Mouse (Mus musculus) CH12.LX (cell line): ENCODE measurements around the gene Rtp1. TPM values are rescaled to one million over a fixed set of nuclear protein-coding genes. Genes with fewer than 3 reads are reported as not detected.

Experiments
- DNase-seq: peaks from one replicate; pipeline ENCODE4 v3.0.0-alpha.2; 2013; ENCODE audit errors: extremely low read depth
- H3K27ac ChIP-seq: 2 replicates; pipeline ENCODE4 v1.5.1; 2012; ENCODE audit warnings: low read depth, mild to moderate bottlenecking, control low read depth, moderate library complexity; ENCODE audit not compliant: insufficient read depth
- H3K27me3 ChIP-seq: replicated peaks from 2 replicates; pipeline ENCODE3; 2012; ENCODE audit warnings: inconsistent platforms
- H3K36me3 ChIP-seq, 2 experiments: replicated peaks in 1 of 2; 2 replicates each; pipeline versions ENCODE3 to v1.6.1; 2012; ENCODE audit warnings: inconsistent platforms in 1 of 2, low read length in 1 of 2, mild to moderate bottlenecking in 1 of 2, mixed read lengths in 1 of 2, moderate library complexity in 1 of 2; ENCODE audit not compliant: control insufficient read depth in 1 of 2, insufficient read depth in 1 of 2
- H3K4me1 ChIP-seq, 2 experiments: 2 replicates each; pipeline ENCODE4 v1.6.1; 2012; ENCODE audit warnings: inconsistent platforms in 1 of 2, moderate library complexity in 1 of 2; ENCODE audit not compliant: insufficient read depth in 2 of 2, control insufficient read depth in 1 of 2
- H3K4me2 ChIP-seq: 2 replicates; pipeline ENCODE4 v1.6.1; 2012; ENCODE audit warnings: low read depth, mild to moderate bottlenecking, control low read depth; ENCODE audit not compliant: poor library complexity, insufficient read depth, severe bottlenecking
- H3K4me3 ChIP-seq, 3 experiments: fragments of 150-350 bp in 1 of 3; sonication (generic) in 1 of 3; replicated peaks in 1 of 3; 2 replicates each; pipeline versions ENCODE3 to v1.5.1; 2011 to 2012; ENCODE audit warnings: low read depth in 2 of 3, low read length in 2 of 3, mild to moderate bottlenecking in 2 of 3, moderate library complexity in 2 of 3, control low read depth in 1 of 3, improper control_type of control experiment in 1 of 3, inconsistent platforms in 1 of 3, mixed read lengths in 1 of 3; ENCODE audit not compliant: poor library complexity in 1 of 3
- H3K79me2 ChIP-seq: replicated peaks from 2 replicates; pipeline ENCODE4 v1.6.1; 2012; ENCODE audit warnings: mild to moderate bottlenecking, moderate library complexity; ENCODE audit not compliant: control insufficient read depth, poor library complexity, insufficient read depth, severe bottlenecking; ENCODE audit errors: extremely low read depth
- H3K9ac ChIP-seq: 2 replicates; pipeline ENCODE4 v1.6.1; 2012; ENCODE audit warnings: low read depth, mild to moderate bottlenecking, control low read depth, moderate library complexity; ENCODE audit not compliant: insufficient read depth
- H3K9me3 ChIP-seq: replicated peaks from 2 replicates; pipeline ENCODE3; 2012; ENCODE audit warnings: low read length, inconsistent platforms, mixed read lengths
- CTCF ChIP-seq, 2 experiments: IDR thresholded peaks in 1 of 2; conservative IDR thresholded peaks in 1 of 2; 2 replicates each; pipeline ENCODE4 v1.5.1; 2011 to 2012; ENCODE audit warnings: low read depth in 2 of 2, low read length in 2 of 2, improper control_type of control experiment in 1 of 2, inconsistent platforms in 1 of 2, mild to moderate bottlenecking in 1 of 2, moderate library complexity in 1 of 2
- E2F4 ChIP-seq: IDR thresholded peaks from 2 replicates; pipeline ENCODE4 v1.6.1; 2011; ENCODE audit warnings: low read depth, low read length, improper control_type of control experiment; ENCODE audit not compliant: insufficient replicate concordance
- EP300 ChIP-seq: IDR thresholded peaks from 2 replicates; pipeline ENCODE4 v1.6.1; 2011; ENCODE audit warnings: low read length, improper control_type of control experiment
- ETS1 ChIP-seq: conservative IDR thresholded peaks from 2 replicates; pipeline ENCODE4 v1.6.1; 2012; ENCODE audit warnings: low read depth, mild to moderate bottlenecking, inconsistent platforms, low read length, improper control_type of control experiment, moderate library complexity
- KAT2A ChIP-seq: IDR thresholded peaks from 2 replicates; pipeline ENCODE4 v1.6.1; 2012; ENCODE audit warnings: low read length, improper control_type of control experiment, inconsistent platforms; ENCODE audit not compliant: insufficient replicate concordance
- MAX ChIP-seq: IDR thresholded peaks from 2 replicates; pipeline ENCODE4 v1.6.1; 2011; ENCODE audit warnings: low read length, improper control_type of control experiment
- MXI1 ChIP-seq: IDR thresholded peaks from 2 replicates; pipeline ENCODE4 v1.6.1; 2011; ENCODE audit warnings: mild to moderate bottlenecking, low read depth, low read length, improper control_type of control experiment
- RAD21 ChIP-seq: IDR thresholded peaks from 2 replicates; pipeline ENCODE4 v1.6.1; 2011; ENCODE audit warnings: low read depth, mild to moderate bottlenecking, low read length, improper control_type of control experiment, moderate library complexity
- SIN3A ChIP-seq: IDR thresholded peaks from 2 replicates; pipeline ENCODE4 v1.6.1; 2012; ENCODE audit warnings: low read length, improper control_type of control experiment, inconsistent platforms
- SMC3 ChIP-seq: IDR thresholded peaks from 2 replicates; pipeline ENCODE4 v1.6.1; 2011; ENCODE audit warnings: low read depth, low read length, improper control_type of control experiment
- TBP ChIP-seq: conservative IDR thresholded peaks from 2 replicates; pipeline ENCODE4 v1.6.1; 2011; ENCODE audit warnings: low read depth, low read length, improper control_type of control experiment
- TCF12 ChIP-seq: IDR thresholded peaks from 2 replicates; pipeline ENCODE4 v1.6.1; 2014; ENCODE audit warnings: low read depth, mild to moderate bottlenecking, inconsistent platforms, low read length, improper control_type of control experiment
- USF1 ChIP-seq: IDR thresholded peaks from 2 replicates; pipeline ENCODE4 v1.6.1; 2014; ENCODE audit warnings: low read depth, mild to moderate bottlenecking, inconsistent platforms, low read length, improper control_type of control experiment
- USF2 ChIP-seq: conservative IDR thresholded peaks from 2 replicates; pipeline ENCODE4 v1.6.1; 2011; ENCODE audit warnings: low read depth, low read length, improper control_type of control experiment
- ZKSCAN1 ChIP-seq: IDR thresholded peaks from 2 replicates; pipeline ENCODE4 v1.6.1; 2012; ENCODE audit warnings: low read depth, inconsistent platforms, low read length, improper control_type of control experiment, borderline replicate concordance
- dilution Hi-C: fragments of 300-500 bp; cut with MboI; formaldehyde crosslinking; loops from 2 replicates; pipeline ENCODE4 v1.14.3; 2020; ENCODE audit warnings: low sequenced_read_pairs; ENCODE audit not compliant: extremely low pct_unique_long_range_greater_than_20kb, extremely low pct_ligation_motif_present
- in situ Hi-C: fragments of 300-500 bp; cut with MboI; formaldehyde crosslinking; loops from 3 replicates; pipeline ENCODE4 v1.14.3; 2019; ENCODE audit warnings: low sequenced_read_pairs, low pct_ligation_motif_present, low pct_unique_long_range_greater_than_20kb, mixed read lengths
- polyA plus RNA-seq: library from polyadenylated mRNA; unstranded; fragments of >175 nt; gene quantifications from 2 replicates; pipeline ENCODE4 v1.2.1, GENCODE M21; 2012; ENCODE audit warnings: low read depth; ENCODE audit not compliant: insufficient read length
- total RNA-seq, 2 experiments: library from RNA; depleted of rRNA; stranded (reverse); fragments of 300-350 nt in 1 of 2; fragments of >200 nt in 1 of 2; gene quantifications; 2 replicates each; pipeline ENCODE4 v1.2.3; 2012 to 2014

Rtp1 gene
- total and polyA plus RNA-seq, 3 experiments, result not detected

DNA sequence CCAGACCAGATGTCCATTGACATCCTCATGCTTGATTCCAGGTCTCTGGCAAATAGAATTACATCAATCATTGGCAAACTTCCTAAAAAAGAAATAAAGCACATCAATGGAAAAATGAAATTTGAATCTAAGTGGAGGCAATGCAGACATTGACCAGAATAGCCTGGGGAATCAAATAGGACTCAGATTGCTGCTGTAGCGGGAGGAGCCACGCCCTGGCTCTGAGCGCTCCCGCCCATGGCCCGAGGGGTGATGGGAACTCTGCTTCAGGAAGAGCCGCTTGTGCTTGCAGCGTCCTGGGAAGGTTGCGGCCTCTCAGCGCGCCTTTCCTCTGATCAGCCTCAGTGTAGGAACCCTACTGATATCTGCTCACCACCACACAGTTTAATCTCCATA lies 12.7 kb upstream of the Rtp1 start:
- H3K79me2 ChIP-seq, result no peaks in the 10 kb centered on the region
- DNase-seq, result no peak
- no peak overlapping the region for H3K4me3 ChIP-seq
- in situ Hi-C loops (no loop called here), dilution Hi-C loops (no loop called here)
- no peaks in the 10 kb centered on the region for H3K36me3 ChIP-seq
- TF ChIP-seq MXI1 (no peak), ZKSCAN1 (no peak), EP300 (no peak), USF1 (no peak), CTCF (conservative IDR thresholded peaks at IDR 0.05 in 1 of 2, IDR thresholded peaks at IDR 0.05 in 1 of 2; ENCODE audit: low read depth in 2 of 2, low read length in 2 of 2) (no peak), SMC3 (no peak), USF2 (no peak), KAT2A (no peak)
- no peak overlapping the region for H3K4me2 ChIP-seq
- peaks cover 0 to 5% of the 10 kb centered on the region in 2 experiments; a peak in 1 of 4 replicates for H3K4me1 ChIP-seq
- H3K27ac ChIP-seq, result no peak overlapping the region
- H3K27me3 ChIP-seq, result no peaks in the 10 kb centered on the region
- no peaks in the 10 kb centered on the region for H3K9me3 ChIP-seq
- no peak overlapping the region for H3K9ac ChIP-seq

GRCm38 (mm10) chr16:23416657-23417293 lies 12.2 kb upstream of the Rtp1 start:
- Histone ChIP-seq H3K27ac (no peak overlapping the region), H3K79me2 (no peaks in the 10 kb centered on the region), H3K9ac (no peak overlapping the region), H3K27me3 (no peaks in the 10 kb centered on the region), H3K4me3 (no peak overlapping the region), H3K36me3 (no peaks in the 10 kb centered on the region), H3K4me2 (no peak overlapping the region), H3K4me1 (peaks cover 0 to 5% of the 10 kb centered on the region in 2 experiments; a peak in 1 of 4 replicates), H3K9me3 (no peaks in the 10 kb centered on the region)
- in situ Hi-C loops (no loop called here), dilution Hi-C loops (no loop called here)
- no peak for TF ChIP-seq RAD21
- no peak for TF ChIP-seq ETS1
- TF ChIP-seq EP300, result no peak
- no peak for DNase-seq

DNA sequence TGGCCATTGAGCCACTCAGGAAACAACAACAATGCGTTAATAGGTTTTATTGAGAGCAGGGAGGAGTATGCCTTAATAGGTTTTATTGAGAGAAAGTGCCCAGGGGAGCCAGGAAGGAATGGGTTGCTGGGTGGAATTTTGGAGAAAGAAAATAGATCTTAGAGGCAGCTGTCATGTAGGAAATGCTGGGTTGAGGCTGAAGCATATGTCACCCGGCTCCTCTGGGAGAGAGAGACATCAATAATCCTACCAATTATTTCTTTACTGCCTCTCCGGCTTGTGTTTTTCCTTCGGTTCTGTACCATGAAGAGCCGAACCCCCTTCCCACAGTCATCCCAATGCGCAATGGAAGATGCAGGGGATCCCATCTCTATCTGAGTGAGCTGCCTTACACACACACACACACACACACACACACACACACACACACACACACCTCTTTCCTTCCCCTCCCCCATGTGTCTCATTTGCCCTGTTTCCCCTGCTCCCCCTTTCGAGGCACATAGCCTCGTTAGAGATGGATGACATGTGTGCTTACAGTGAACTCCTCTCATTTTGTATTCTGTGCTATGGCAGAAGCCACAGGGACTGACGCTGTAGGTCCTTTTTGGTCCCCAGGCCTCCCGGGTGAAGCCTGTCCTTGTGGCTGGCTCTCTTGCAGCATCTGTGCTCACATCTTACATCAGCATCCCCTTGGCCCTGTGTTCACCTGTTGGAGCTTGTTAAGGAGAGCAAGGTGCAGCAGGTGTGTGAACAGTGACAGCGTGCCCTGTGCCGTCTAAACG lies 11.3 kb upstream of the Rtp1 start:
- in situ Hi-C loops, result no loop called here
- DNase-seq, result no peak
- Histone ChIP-seq H3K36me3 (no peaks in the 10 kb centered on the region), H3K9ac (no peak overlapping the region), H3K4me3 (no peak overlapping the region), H3K4me2 (no peak overlapping the region), H3K27me3 (no peaks in the 10 kb centered on the region), H3K9me3 (no peaks in the 10 kb centered on the region), H3K79me2 (no peaks in the 10 kb centered on the region), H3K27ac (no peak overlapping the region), H3K4me1 (peaks cover 0 to 5% of the 10 kb centered on the region in 2 experiments; a peak in 1 of 4 replicates)
- TF ChIP-seq TCF12 (no peak), MAX (no peak), EP300 (no peak), E2F4 (no peak), SIN3A (no peak), TBP (no peak)
- dilution Hi-C loops, result no loop called here
